Comparison of ENCODE assay signal across 27 mouse cellular contexts in the genomic region with DNA sequence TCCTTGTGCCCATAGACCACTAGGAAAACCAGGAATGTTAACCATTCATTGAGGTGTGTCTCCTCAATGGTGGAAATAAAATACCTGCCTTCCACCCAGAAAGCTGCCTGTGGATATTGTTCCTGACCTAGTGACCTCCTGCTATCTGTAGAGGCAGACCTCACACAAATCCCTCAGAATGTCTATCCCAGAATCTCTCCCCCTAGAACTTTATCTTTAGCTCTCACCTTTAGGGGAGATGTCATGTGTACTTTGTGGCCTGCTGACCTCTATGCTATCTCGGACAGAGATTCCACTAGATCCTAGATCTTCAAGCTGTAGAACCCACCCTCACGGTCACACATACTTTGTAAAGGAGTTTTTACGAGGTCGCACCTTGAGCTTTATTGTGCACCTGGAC. TPM values are rescaled to one million over a fixed set of nuclear protein-coding genes. Genes with fewer than 3 reads are reported as not detected.
"Had no signal": no experiment of that assay in that cellular context is flagged by ENCODE, and none has a peak within 500 bp of the region (broad histone marks: within the 10 kb centered on the region; RNA-seq: fewer than 3 reads in every experiment).

No protein-coding gene starts in this region.

- H3K4me1 ChIP-seq: intestine, embryonic 15.5 days; limb, embryonic 13.5 days; midbrain, embryonic 10.5 days; midbrain, embryonic 13.5 days; neural tube, embryonic 13.5 days; stomach, embryonic 15.5 days had no signal

- H3K9ac ChIP-seq: intestine, embryonic 15.5 days; limb, embryonic 13.5 days; lung, embryonic 14.5 days; midbrain, embryonic 13.5 days; neural tube, embryonic 13.5 days; stomach, embryonic 15.5 days had no signal

- H3K9me3 ChIP-seq: intestine, embryonic 15.5 days; limb, embryonic 10.5 days; limb, embryonic 13.5 days; midbrain, embryonic 13.5 days; neural tube, embryonic 13.5 days; stomach, embryonic 15.5 days had no signal

- ATAC-seq: intestine, embryonic 15.5 days; midbrain, embryonic 13.5 days; midbrain, embryonic 16.5 days had no signal

- H3K36me3 ChIP-seq: intestine, embryonic 15.5 days; limb, embryonic 10.5 days; limb, embryonic 13.5 days; midbrain, embryonic 10.5 days; midbrain, embryonic 13.5 days; neural tube, embryonic 13.5 days; stomach, embryonic 15.5 days had no signal

- H3K27me3 ChIP-seq: intestine, embryonic 15.5 days; limb, embryonic 13.5 days; midbrain, embryonic 13.5 days; neural tube, embryonic 13.5 days; stomach, embryonic 15.5 days had no signal

- DNase-seq: kidney, adult 11 months; kidney, adult 8-10 months; kidney, postnatal 14 days; kidney, postnatal 4 days; lung, embryonic 14.5 days; lung, postnatal 10 days; lung, postnatal 36 days; retina, postnatal 1 day; right cerebral cortex, postnatal 25 days; spleen, adult 18-20 months; thymus, postnatal 25 days had no signal

- H3K27ac ChIP-seq: intestine, embryonic 15.5 days; limb, embryonic 10.5 days; limb, embryonic 13.5 days; midbrain, embryonic 10.5 days; midbrain, embryonic 13.5 days; neural tube, embryonic 13.5 days; stomach, embryonic 15.5 days had no signal

- H3K4me3 ChIP-seq: intestine, embryonic 15.5 days; limb, embryonic 10.5 days; limb, embryonic 13.5 days; megakaryocyte, embryonic 14.5 days; midbrain, embryonic 10.5 days; midbrain, embryonic 13.5 days; myocyte; neural tube, embryonic 13.5 days; stomach, embryonic 15.5 days had no signal

- H3K4me2 ChIP-seq: intestine, embryonic 15.5 days; limb, embryonic 13.5 days; lung, embryonic 14.5 days; midbrain, embryonic 13.5 days; neural tube, embryonic 13.5 days; stomach, embryonic 15.5 days had no signal

RNA-seq across cellular contexts. Expression of gene Gm853, which starts 9.0 kb away (rescaled TPM):
- total RNA-seq: layer of hippocampus, adult 18-20 months; layer of hippocampus, postnatal 25 days; left cerebral cortex, adult 18-20 months; liver, adult 2 months; monocyte, adult 5-6 weeks; neutrophil, adult 5-6 weeks had no signal
- polyA plus RNA-seq: intestine, embryonic 15.5 days; limb, embryonic 10.5 days; limb, embryonic 13.5 days; liver, adult 2 months; lung, embryonic 14.5 days; midbrain, embryonic 16.5 days; myocyte; neural tube, embryonic 13.5 days; stomach, embryonic 15.5 days had no signal

RNA-seq across cellular contexts. Expression of gene Tinagl1, which starts 38.3 kb away (rescaled TPM):
- total RNA-seq: monocyte, adult 5-6 weeks had no signal
